Mouse (Mus musculus): ENCODE measurements around the gene Enho. TPM values are rescaled to one million over a fixed set of nuclear protein-coding genes. Genes with fewer than 3 reads are reported as not detected.

The Enho gene
- total RNA-seq, 2 experiments from 2014 or later: 61.8 to 62.2 TPM

DNA sequence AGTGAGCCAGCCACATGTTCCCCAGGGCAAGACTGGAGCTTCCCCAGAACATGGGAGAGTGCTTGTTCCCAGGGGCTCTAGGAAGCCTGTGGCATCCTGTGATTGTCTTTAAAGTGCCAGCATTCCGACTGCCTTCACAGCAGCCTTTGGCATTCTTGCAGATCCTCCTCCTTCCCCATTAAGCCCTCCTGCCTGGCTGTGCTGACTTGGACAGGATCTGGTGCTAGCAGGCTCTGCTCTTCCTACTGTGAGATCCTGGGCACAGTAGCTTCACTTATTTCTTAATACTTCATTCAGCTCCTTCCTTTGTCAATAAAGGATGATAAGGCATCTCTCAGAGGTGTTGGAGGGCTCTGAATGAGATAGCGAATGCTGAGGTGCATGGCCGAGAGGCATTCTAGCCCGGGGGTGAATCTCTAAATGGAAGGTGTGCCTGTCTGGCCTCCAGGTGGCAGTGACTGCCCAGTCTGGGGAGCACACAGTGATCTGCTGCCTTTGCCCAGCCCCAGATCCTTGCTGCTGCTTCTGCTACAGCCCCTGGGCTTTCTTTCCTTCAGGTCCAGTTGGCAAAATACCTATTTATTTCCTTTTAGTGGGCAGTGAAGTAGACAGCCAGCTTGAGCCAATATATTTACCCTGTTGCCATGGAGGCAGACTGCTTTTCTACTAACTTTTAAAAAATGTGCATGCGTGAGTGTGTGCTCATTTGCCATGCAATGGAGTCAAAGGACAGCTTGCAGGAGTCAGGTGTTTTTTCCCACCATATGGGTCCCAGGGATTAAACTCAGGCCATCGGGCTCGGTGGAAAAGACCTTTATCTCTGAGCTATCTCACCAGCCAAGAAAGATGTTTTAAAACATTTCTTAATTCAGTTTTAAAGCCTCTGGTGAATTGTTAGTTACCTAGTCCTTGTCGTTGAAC lies 35.4 kb downstream of the Enho start:
- no peak for DNase-seq (ENCODE audit: extremely low spot score in 1 of 2, low spot score in 2 of 2)
- intact Hi-C loops (cut with DNase I): loop anchor here (5.0 kb wide), 2 partner anchors 37 to 103 kb away; partner anchors contain the start of genes Dnaic1 and Fam219a

DNA sequence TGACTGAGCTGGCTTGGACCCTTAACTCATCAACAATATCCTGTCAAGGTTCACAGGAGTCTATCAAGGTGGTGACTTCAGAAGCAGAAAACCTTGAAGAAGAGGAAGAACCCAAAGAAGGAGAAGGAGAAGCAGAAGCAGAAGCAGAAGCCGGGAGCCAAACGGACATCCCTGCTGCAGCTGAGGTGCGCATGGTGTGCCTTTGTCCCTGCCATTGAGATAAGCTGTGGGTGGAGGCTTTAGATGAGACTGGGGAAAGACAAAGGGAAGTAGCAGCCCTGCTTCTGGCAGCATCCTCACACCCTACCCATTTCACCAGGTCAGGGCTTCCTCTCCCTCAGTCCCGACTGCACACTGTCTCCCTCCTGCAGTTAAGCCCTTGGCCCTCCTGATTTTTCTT lies 37.3 kb downstream of the Enho start:
- intact Hi-C loops (cut with DNase I): no loop called here
- no peak for DNase-seq (ENCODE audit: extremely low spot score in 1 of 2, low spot score in 2 of 2)

Other genes starting within 250 kb of the Enho start
- gene Kif24, start 175.4 kb downstream of the Enho start, total RNA-seq (2021): 1 to 10 TPM; 1.5 to 1.6 TPM
- 10 to 100 TPM; 32.8 to 34.8 TPM for gene Nudt2, start 175.2 kb downstream of the Enho start, total RNA-seq (2021)
- 10 to 100 TPM; 33.6 to 37.4 TPM for gene AI464131, start 137.2 kb downstream of the Enho start, total RNA-seq (2021)
- 10 to 100 TPM in 1 of 2 experiments, 1 to 10 TPM in 1; 8.3 to 11.4 TPM for gene 1110017D15Rik, start 123.0 kb downstream of the Enho start, total RNA-seq (2021)
- 100 to 1,000 TPM; 199 to 201 TPM for gene Fam219a, start 70.8 kb downstream of the Enho start, total RNA-seq (2021)
- 1 to 10 TPM; 4.2 to 5.4 TPM for gene Dnaic1, start 70.5 kb downstream of the Enho start, total RNA-seq (2021)
- gene Cntfr, start 56.8 kb upstream of the Enho start, total RNA-seq (2021): 10 to 100 TPM; 57.4 to 75.1 TPM
- gene Il11ra1, start 59.7 kb upstream of the Enho start, total RNA-seq (2021): 10 to 100 TPM; 19.1 to 24.3 TPM
- gene Rpp25l, start 73.2 kb upstream of the Enho start, total RNA-seq (2021): 10 to 100 TPM; 28.4 to 30.3 TPM
- 100 to 1,000 TPM; 181 to 196 TPM for gene Dctn3, start 82.8 kb upstream of the Enho start, total RNA-seq (2021)
- under 1 TPM; 0.19 to 0.83 TPM for gene Arid3c, start 90.8 kb upstream of the Enho start, total RNA-seq (2021)
- gene Galt, start 114.9 kb upstream of the Enho start, total RNA-seq (2021): 10 to 100 TPM; 93.6 to 94.7 TPM
- 10 to 100 TPM; 55.8 to 70.4 TPM for gene Sigmar1, start 115.8 kb upstream of the Enho start, total RNA-seq (2021)
- gene Ccl27a, start 133.9 kb upstream of the Enho start, total RNA-seq (2021): 100 to 1,000 TPM; 263 to 283 TPM